Mouse (Mus musculus) frontal cortex, postnatal 36 days (tissue): ENCODE measurements around the gene Cast.

Experiments used
- DNase-seq, 2 experiments: peaks; one replicate each; pipeline ENCODE4 v3.0.0; 2022; ENCODE audit warnings: low spot score in 2 of 2

Gene Cast

GRCm38 (mm10) chr13:74808152-74808929 is at the start of gene Cast:
TSS of gene Cast (minus strand) at chr13:74808810.
- DNase-seq = peak in 1 of 2 experiments; percentile 1

- peak; percentile 53 to 77 for DNase-seq
Measured at GRCm38 (mm10) chr13:74854338-74855047, 45.9 kb upstream of the Cast start.

GRCm38 (mm10) chr13:74850823-74851222 is 42.2 kb upstream of the Cast start:
- no peak for DNase-seq

GRCm38 (mm10) chr13:74845886-74846285 is 37.3 kb upstream of the Cast start:
- DNase-seq = no peak

- no peak for DNase-seq
Measured at GRCm38 (mm10) chr13:74834543-74834942, 25.9 kb upstream of the Cast start.

GRCm38 (mm10) chr13:74822095-74822494 is 13.5 kb upstream of the Cast start:
- DNase-seq = peak in 1 of 2 experiments; percentile 3

- DNase-seq = no peak
Measured at GRCm38 (mm10) chr13:74815753-74816152, 7.1 kb upstream of the Cast start.

GRCm38 (mm10) chr13:74807446-74808151 is 1.0 kb downstream of the Cast start:
- peak; percentile 1 to 3 for DNase-seq

GRCm38 (mm10) chr13:74806934-74807333 is 1.7 kb downstream of the Cast start:
- DNase-seq = no peak

GRCm38 (mm10) chr13:74794435-74794834 is 14.2 kb downstream of the Cast start:
- no peak for DNase-seq

GRCm38 (mm10) chr13:74787681-74788080 is 20.9 kb downstream of the Cast start:
- no peak for DNase-seq

- no peak for DNase-seq
Measured at GRCm38 (mm10) chr13:74772151-74772550, 36.5 kb downstream of the Cast start.

- DNase-seq = peak; percentile 58 to 70
Measured at GRCm38 (mm10) chr13:74770480-74770879, 38.1 kb downstream of the Cast start.

- DNase-seq = no peak
Measured at GRCm38 (mm10) chr13:74769871-74770270, 38.7 kb downstream of the Cast start.

- DNase-seq = no peak
Measured at GRCm38 (mm10) chr13:74767186-74767585, 41.4 kb downstream of the Cast start.

GRCm38 (mm10) chr13:74762741-74763140 is 45.9 kb downstream of the Cast start:
- DNase-seq = no peak

GRCm38 (mm10) chr13:74759152-74759551 is 49.5 kb downstream of the Cast start:
- DNase-seq = no peak

- DNase-seq = no peak
Measured at GRCm38 (mm10) chr13:74743219-74743618, 65.4 kb downstream of the Cast start.

GRCm38 (mm10) chr13:74736396-74736795 is 72.2 kb downstream of the Cast start:
- DNase-seq = no peak

GRCm38 (mm10) chr13:74735834-74736233 is 72.8 kb downstream of the Cast start:
- DNase-seq = no peak

GRCm38 (mm10) chr13:74733726-74734125 is 74.9 kb downstream of the Cast start:
- DNase-seq = no peak

GRCm38 (mm10) chr13:74719002-74719401 is 89.6 kb downstream of the Cast start:
- no peak for DNase-seq
